Mouse (Mus musculus) C2C12 (cell line): ENCODE data around the gene C2cd4d.

Experiments
- CEBPB ChIP-seq: IDR thresholded peaks from one replicate; pipeline ENCODE4 v1.6.1; 2011; ENCODE audit warnings: low read depth, mild to moderate bottlenecking, control low read depth, moderate library complexity
- CTCF ChIP-seq: IDR thresholded peaks from one replicate; pipeline ENCODE4 v1.5.1; 2011; ENCODE audit not compliant: control insufficient read depth, insufficient read depth, insufficient read length

GRCm38 (mm10) chr3:94373090-94373489 lies 10.9 kb downstream of the C2cd4d start:
- TF ChIP-seq CTCF (no peak), CEBPB (no peak)
